Mouse (Mus musculus): ENCODE measurements around the gene Prss36. TPM values are rescaled to one million over a fixed set of nuclear protein-coding genes. Genes with fewer than 3 reads are reported as not detected.
"Not testable (repeated sequence)": the region's sequence is repeated elsewhere in the genome, so short reads cannot be mapped to it uniquely, and the experiment has no call there.

Gene Prss36
- total RNA-seq, 1 experiment from 2014 or later, result 1.2 TPM

DNA sequence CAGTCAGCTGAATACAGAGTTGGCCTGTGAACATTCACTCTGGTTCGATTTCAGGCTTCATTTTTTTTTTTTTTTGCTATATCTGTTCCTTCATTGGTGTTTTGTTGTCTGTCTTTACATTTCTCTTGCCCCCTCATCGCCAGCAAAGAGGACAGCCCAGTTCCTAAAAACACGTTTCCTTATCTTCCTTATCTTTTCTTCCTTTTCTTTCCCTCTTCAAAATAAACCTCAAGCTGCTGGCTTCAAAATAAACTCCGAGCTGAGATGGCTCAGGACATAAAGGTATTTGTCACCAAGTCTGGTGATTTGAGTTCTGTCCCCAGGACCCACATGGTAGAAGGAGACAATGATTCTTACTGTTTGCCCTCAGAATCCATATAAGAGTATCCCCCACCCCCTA lies 33.6 kb downstream of the Prss36 start:
- no peak for ATAC-seq (ENCODE audit: extremely low read depth, insufficient number of reproducible peaks, low FRiP score, poor library complexity, severe bottlenecking)

DNA sequence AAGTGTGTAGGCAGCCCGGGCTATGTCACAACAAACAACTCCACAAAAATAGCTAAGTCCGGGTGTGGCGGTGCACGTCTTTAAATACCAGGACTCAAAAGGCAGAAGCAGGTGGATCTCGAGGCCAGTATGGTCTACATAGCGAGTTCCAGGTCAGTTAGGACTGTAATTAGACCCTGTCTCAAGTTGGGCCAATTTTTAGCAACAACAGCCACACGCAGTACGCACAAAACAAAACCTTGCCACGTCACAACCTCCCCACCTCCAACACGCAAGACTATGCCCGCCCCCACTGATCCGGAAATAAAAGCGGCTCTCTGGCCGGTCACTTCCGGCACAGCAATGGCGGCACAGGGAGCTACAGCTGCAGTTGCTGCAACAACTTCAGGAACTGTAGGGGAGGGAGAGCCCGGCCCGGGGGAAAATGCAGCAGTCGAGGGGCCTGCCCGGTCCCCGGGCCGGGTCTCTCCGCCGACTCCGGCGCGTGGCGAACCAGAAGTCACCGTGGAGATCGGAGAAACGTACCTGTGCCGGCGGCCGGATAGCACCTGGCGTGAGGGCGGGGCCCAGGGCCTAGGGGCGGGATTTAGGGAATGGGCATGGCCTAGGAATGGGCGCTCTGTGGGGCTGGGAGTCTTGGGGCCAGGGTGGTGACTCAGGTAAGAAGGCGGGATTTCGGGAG lies 34.2 kb downstream of the Prss36 start, which contains the start of gene Kat8:
Kat8 (plus strand) TSS at position 327 of the 682 bp plus-strand sequence.
- peak; percentile 99 for ATAC-seq (ENCODE audit: extremely low read depth, insufficient number of reproducible peaks, low FRiP score, poor library complexity, severe bottlenecking)

DNA sequence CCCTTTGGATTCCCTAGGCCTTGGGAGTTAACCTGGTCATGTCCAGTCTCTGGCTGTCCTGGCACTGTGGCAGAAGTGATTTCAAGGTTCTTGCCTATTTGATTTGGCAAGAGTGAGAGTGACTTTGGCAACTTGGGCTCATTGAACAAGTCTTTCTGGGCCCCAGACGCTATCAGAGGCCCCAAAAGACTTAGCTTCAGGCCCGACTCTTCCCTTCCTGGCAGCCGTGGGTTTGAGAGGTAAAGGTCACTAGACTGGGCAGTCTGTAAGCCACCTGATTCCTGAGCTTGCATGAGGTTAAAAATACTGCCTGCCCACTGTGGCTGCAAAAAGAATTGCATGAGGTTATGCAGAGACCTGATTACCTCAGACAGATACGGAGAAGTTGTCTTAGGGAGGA lies 37.9 kb downstream of the Prss36 start:
- no peak for ATAC-seq (ENCODE audit: extremely low read depth, insufficient number of reproducible peaks, low FRiP score, poor library complexity, severe bottlenecking)

DNA sequence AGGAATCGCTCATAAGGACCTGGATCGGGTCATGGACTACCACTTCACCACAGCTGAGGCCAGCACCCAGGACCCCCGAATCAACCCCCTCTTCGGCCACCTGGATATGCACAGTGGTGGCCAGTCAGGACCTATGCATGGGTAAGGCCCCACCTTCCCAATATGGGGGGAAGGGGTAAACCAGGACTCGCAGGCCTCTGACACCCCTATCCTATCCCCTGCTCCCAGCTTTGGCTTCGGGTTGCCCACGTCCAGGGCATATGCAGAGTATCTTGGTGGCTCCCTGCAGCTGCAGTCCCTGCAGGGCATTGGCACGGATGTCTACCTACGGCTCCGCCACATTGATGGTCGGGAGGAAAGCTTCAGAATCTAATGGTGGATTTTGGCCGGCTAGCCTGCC lies 38.6 kb downstream of the Prss36 start:
- ATAC-seq (ENCODE audit: extremely low read depth, insufficient number of reproducible peaks, low FRiP score, poor library complexity, severe bottlenecking), result no peak

DNA sequence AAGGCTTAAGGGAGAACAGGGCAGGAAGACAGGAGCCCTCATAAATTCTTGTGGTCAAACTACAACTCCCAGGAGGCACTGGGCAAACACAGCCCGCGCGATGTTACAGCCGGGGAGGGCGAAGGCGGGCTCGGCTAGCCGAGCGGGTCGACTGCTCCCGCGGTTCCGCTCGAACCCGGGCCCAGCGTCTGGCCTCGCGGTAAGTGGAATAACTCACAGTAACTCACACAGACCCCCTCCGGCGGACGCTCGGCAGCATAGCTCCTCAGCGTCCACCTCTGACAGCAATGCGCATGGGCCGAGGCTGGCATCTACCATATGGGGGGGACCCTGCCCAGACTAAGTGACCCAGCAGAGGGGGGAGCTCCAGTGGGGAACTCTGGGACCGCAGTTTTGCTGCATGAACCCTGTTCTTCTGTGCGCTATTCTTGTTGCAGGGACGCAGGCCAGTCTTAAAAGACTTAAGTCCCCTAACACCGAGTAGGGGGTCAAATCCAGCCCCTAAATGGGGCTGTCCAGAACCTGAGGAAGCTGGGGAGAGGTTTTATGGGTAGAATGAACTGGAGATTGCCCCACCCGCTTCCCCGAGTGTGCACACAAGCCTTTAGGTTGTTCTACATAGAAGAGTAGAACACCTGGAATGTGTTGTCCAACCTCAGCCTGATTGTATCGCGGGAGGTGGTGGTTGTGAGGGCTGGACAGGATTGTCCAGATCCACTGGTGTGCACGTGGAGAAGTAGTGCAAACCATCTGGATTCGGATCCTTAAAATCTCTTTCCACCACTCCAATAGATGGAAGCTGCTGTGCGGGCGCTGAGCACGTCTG lies 42.3 kb downstream of the Prss36 start, which contains the start of gene Bckdk:
Bckdk (plus strand) TSS at position 112 of the 826 bp plus-strand sequence.
- peak; percentile 74 for ATAC-seq (ENCODE audit: extremely low read depth, insufficient number of reproducible peaks, low FRiP score, poor library complexity, severe bottlenecking)

DNA sequence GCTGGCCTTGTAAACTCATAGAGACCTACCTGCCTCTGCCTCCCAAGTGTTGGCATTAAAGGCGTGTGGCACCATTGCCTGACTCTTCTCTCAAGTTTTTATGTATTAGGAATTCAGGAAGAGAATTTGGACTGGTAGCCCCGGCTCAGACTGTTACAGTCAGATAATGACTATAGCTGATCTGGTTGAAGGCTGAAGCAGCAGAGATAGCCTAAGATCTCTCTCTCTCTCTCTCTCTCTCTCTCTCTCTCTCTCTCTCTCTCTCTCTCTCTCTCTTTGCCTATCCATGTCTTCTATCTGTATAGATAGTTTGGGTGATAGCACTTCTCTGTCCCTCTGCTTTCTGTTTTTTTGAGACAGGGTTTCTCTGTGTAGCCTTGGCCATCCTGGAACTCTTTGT lies 44.8 kb downstream of the Prss36 start:
- no peak for ATAC-seq (ENCODE audit: extremely low read depth, insufficient number of reproducible peaks, low FRiP score, poor library complexity, severe bottlenecking)

DNA sequence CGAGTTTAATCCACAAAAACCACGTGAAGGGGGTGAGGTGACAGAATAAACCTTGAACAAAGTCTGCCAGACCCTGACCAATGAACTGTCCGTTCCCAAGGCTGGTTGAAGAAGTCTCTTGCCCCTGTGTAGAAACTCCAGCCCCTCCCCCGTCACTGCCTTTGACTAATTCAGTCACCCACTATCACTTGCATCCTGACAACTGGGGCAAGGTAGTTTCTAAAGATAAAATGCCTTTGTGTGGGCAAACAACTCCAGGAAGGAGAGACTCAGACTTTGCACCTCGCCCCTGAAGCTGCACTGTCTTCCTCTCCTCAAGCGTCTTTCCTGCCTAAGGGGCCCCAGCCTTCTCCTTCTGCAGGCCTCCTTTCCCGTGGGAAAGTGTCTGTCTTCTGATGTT lies 46.5 kb downstream of the Prss36 start:
- ATAC-seq (ENCODE audit: extremely low read depth, insufficient number of reproducible peaks, low FRiP score, poor library complexity, severe bottlenecking), result no peak

DNA sequence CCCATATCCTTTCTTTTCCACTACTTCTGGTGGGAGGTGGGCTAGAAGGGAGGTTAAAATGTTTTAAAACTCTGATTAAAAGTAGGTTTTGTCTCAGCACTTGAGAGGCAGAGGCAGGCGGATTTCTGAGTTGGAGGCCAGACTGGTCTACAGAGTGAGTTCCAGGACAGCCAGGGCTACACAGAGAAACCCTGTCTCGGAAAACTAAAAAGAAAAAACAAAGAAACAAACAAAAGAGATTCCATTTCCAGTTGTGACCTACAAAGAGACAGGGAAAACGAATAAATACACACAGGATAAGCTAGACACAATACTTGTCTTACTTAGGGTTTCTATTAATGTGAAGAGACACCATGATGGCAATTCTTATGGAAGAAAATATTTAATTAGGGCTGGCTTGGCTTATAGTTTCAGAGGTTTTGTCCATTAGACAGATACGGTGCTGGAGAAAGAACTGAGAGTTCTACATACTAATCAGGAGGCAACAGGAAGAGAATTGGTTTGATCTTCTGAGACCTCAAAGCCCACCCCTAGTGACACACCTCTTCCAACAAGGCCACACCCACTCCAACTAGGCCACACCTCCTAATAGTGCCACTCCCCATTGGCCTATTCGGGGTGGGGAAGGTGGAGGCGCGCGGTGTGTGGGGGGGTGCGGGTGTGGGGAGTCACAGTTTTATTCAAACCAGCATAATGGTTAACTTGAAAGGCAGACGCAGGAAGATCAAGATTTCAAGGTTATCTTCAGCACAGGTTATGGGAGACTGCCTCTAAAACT lies 48.2 kb downstream of the Prss36 start:
- ATAC-seq (ENCODE audit: extremely low read depth, insufficient number of reproducible peaks, low FRiP score, poor library complexity, severe bottlenecking), result no peak

DNA sequence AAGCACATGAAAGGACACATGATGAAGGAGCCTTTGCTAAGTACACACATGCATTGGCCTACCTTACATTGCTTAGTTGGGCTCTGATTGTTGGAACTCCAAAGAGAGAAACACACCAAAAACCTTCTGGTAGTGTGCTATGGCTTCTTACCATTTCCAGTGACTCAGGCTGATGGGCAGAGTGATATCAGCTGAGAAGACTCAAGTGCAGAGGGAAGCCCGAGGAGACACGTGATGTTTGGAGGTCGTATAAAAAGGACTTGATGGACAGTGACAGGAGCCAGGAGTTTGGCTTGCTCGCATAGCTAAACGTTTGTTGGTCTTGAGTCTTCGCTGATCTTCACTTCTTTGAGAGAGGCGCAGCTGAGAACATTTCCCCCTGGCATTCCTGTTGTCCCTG lies 49.0 kb downstream of the Prss36 start:
- no peak for ATAC-seq (ENCODE audit: extremely low read depth, insufficient number of reproducible peaks, low FRiP score, poor library complexity, severe bottlenecking)

DNA sequence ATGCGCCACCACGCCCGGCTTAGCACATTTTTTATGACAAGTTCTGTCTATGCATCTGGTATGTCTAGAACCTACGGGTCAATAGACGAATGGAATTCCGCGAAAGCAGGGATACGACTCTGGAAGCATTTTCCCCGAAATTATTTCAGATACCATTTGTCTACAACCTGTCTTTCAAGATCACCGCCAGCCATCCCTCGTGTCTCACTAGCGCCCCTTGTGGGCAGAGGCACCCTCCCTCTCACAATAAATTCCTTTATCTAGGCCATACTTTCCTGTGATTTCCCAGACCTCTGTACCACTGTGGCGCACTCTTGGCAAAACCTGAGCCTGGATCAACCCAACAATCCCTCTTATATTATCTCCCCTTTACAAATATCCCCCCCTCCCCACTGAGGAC lies 50.1 kb downstream of the Prss36 start:
- ATAC-seq (ENCODE audit: extremely low read depth, insufficient number of reproducible peaks, low FRiP score, poor library complexity, severe bottlenecking), result peak; percentile 51; the same call in 1 of the 2 replicates

DNA sequence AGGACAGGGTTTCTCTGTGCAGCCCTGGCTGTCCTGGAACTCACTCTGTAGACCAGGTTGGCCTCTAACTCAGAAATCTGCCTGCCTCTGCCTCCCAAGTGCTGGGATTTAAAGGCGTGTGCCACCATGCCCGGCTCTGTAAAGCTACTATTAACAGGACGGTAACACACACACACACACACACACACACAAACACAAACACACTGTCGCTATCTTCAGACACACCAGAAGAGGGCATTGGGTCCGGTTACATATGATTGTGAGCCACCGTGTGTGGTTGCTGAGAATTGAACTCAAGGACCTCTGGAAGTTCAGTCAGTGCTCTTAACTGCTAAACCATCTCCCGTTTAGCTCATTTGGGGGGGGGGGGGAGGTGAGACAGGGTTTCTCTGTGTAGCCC lies 50.6 kb downstream of the Prss36 start:
- not testable (repeated sequence) for ATAC-seq (ENCODE audit: extremely low read depth, insufficient number of reproducible peaks, low FRiP score, poor library complexity, severe bottlenecking)

DNA sequence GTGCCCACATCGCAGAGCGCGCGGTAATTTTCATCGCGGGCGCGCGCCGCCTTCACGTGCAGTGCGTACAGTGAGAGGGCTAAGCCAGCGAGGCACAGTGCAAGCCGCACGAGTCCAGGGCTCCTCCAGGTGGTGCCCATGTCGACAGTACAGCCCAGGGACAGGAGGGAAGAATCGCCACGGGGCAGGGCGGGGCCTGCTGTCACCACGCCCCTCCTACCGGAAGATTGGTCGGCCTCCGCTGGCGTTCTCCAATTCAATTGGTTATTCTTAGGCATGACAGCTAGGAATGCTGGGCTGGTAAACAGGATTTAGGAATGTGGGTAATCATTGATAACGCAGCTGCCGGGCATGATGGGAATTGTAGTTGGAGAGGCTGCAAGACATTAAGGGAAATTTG lies 51.1 kb downstream of the Prss36 start, which contains the start of the genes Gm21974 and Vkorc1:
Gm21974 (minus strand) TSS at position 13 of the 400 bp plus-strand sequence.
Vkorc1 (minus strand) TSS at position 176 of the 400 bp plus-strand sequence.
- ATAC-seq (ENCODE audit: extremely low read depth, insufficient number of reproducible peaks, low FRiP score, poor library complexity, severe bottlenecking), result peak; percentile 86

DNA sequence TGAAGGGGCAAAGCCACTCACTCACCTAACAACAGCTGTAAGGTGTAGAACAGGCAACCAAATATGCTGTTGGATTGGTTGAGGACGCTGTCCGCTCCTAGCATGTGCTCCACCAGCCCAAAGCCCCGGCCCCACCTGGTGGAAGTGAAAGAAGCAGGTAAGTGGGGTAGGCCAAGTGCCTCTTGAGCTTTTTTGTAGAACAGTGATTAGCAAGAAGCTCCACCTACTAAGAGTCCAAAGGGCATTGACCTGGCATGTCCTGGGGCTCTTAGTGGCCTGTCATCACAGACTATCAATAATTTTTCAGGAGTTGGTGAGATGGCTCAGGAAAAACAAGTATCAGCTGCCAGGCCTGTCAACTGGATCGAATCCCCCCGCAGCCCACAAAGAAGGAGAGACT lies 52.0 kb downstream of the Prss36 start:
- ATAC-seq (ENCODE audit: extremely low read depth, insufficient number of reproducible peaks, low FRiP score, poor library complexity, severe bottlenecking), result no peak

DNA sequence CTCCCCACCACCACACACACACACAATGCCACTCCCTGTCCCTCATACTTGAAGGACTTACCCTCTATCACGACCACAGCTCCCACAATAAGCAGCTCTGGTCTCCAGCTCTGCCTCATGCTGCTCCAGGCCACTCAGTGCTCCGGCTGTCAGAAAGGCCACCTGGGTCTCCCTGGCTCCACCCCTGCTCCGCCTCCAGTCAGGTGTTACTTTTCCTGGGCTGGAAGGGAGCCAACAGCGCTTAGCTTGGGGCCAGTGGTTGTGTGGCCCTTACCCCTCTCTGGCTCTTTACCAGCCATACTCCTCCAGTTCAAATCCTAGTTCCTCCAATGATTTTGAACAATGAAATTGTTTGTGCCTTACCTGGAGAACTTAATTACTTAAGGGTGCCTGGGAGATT lies 55.7 kb downstream of the Prss36 start, which contains the start of gene Prss53:
Prss53 (minus strand) TSS at position 173 of the 400 bp plus-strand sequence.
- no peak for ATAC-seq (ENCODE audit: extremely low read depth, insufficient number of reproducible peaks, low FRiP score, poor library complexity, severe bottlenecking)

DNA sequence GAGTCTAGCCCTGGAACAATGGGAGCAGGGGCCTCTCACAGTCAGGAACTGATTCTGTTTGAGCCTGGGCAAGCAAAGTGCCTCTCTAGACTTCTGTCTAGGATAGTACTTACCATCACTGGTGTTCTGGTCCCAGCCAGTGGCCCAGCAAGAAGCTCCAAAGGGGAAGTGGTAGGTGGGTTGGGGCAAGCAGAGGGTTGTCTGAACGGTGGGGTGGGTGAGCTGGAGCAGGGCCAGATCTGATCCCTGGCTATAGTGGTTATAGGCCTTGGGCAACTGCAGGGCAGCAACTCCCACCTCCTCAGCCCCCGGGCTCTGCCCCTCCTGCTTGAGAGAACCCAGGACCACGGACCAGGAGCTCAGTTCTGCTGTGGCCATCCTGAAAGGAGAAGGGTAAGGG lies 57.7 kb downstream of the Prss36 start:
- no peak for ATAC-seq (ENCODE audit: extremely low read depth, insufficient number of reproducible peaks, low FRiP score, poor library complexity, severe bottlenecking)

DNA sequence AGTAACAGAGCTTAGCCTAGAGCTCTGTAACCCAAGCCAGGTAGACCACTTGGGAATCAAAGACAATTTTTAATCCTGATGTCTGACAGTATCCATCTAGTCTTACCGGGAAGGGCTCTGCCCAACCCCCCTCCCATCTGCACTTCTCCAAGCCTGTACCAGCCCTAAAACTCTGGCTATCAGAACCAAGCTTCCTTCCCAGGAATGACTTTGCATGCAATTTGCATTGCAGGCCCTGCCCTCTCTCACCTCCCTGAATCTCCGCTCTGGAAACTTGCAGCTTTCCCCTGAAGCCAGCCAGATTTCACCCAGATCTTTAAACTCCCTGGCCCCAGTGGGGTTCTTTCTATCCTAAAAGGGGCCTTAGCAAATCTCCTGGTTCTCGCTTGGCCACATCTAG lies 58.7 kb downstream of the Prss36 start:
- no peak for ATAC-seq (ENCODE audit: extremely low read depth, insufficient number of reproducible peaks, low FRiP score, poor library complexity, severe bottlenecking)

DNA sequence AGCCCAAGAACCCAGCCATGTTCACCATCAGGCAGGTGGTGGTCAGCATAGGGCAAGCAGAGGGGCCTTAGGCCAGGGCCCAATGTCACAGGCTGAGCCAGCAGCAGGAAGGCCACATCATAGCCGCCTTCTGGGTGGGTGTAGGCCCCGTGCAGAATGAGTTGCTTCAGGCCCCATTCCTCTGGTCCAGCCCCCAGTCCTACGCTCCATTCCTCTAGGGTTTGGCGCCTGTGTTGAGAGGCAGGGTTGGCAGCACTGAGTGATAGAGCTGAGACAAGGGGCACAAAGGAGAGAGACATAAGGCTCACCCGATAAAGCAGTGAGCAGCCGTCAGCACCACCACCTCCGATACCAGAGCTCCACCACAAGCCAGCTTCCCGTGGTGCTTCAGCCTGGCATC lies 59.3 kb downstream of the Prss36 start:
- no peak for ATAC-seq (ENCODE audit: extremely low read depth, insufficient number of reproducible peaks, low FRiP score, poor library complexity, severe bottlenecking)

DNA sequence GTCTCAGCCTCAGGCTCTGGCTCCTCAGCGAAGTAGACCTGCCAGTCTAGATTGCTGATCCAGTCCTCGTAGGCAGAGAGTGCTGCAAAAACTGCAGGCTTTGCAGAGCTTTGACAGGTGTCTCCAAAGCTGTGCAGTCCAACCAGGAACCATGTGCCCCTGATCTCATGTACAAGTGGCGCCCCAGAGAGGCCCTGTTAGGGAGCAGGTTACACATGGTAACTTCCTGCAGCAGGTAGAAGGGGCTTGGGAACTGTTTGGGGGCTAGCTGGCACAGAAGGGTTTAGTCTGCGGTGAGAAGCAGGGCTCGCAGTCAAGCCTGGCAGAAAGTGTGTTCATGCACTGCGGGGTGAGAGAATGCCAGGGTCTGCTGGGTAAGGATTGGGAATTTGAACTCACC lies 60.0 kb downstream of the Prss36 start:
- ATAC-seq (ENCODE audit: extremely low read depth, insufficient number of reproducible peaks, low FRiP score, poor library complexity, severe bottlenecking), result no peak

DNA sequence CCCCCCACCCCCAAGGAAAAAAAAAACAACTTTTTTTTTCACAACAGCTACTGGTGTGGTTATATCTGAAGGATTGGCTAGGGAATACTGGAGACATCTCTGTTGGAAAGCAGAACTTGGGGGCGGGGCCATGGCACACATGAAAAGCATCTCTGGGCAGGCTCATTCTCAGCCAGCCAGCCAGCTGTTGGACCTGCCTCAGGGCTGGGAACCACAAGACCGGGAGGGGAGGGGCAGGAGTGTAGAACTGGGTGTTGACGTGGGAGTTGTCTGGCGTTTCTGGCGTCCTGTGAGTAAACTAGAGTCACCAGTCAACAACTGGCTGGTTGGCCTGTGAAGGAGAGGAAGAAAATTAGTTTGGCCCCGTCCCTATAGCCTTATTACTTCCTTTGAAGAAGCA lies 60.6 kb downstream of the Prss36 start:
- ATAC-seq (ENCODE audit: extremely low read depth, insufficient number of reproducible peaks, low FRiP score, poor library complexity, severe bottlenecking), result no peak
